Mouse (Mus musculus) large intestine, adult 2 months (tissue): ENCODE data around the gene Olfr293. TPM values are rescaled to one million over a fixed set of nuclear protein-coding genes. Genes with fewer than 3 reads are reported as not detected.

Source experiments
- DNase-seq: peaks from one replicate; pipeline ENCODE4 v3.0.0-alpha.2; 2012; ENCODE audit warnings: low read depth, low spot score
- WGBS: fragments of 180-500 bp; shearing (Covaris S2); methylation state at CpG from one replicate; pipeline ENCODE4 v1.1.7; 2018; 5-methylcytosine and 5-hydroxymethylcytosine counted together
- polyA plus RNA-seq: library from polyadenylated mRNA; depleted of rRNA; stranded (reverse); fragments of >200 nt; gene quantifications from 2 replicates; pipeline ENCODE4 v1.2.3, GENCODE M21; 2012; rRNA removed

The Olfr293 gene
- not detected in 2 replicates for polyA plus RNA-seq

DNA sequence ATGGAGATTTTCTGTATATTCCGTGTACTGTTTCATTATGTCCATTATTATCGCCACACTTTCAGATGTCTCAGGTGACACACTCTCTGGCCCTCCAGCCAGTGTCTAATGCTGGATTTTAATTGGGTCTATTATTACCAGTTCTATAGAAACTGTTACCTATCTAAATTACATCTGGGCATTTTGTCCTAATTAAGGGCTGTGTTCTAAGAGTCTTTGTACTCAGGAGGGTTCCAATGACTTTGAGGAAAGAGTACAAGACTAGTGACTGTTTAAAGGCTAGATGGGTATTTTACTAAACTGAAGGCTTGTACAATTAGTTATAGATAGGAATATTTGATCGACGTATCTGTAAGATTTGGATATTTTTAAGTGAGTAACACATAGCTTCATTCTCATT lies at the start of gene Olfr293:
TSS of gene Olfr293 (plus strand) at position 301 of the 400 bp plus-strand sequence.
- DNase-seq = no peak
- 95% methylated on average over 4 of the region's 4 CpGs for WGBS

DNA sequence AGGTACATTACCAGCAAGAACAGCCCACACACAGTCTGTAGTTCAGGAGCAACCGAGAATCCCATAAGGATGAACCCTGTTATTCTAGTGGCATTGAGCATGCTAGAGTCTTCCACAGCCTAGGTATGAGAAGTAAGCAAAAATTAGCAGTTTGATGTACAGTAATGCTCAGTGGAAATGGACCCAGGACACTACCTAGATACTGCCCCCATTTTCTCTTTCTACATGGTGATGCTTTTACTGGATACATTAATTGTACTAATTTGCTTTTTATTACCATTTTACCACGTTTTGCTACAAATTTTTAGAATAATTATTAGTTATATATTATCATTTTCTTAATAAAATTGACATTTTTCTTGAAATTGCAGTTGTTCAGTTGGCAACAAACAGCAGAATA lies 32.3 kb upstream of the Olfr293 start, which contains the start of gene Olfr294:
TSS of gene Olfr294 (minus strand) at position 101 of the 400 bp plus-strand sequence.
- DNase-seq = no peak
- 44% methylated on average over 2 of the region's 2 CpGs for WGBS

DNA sequence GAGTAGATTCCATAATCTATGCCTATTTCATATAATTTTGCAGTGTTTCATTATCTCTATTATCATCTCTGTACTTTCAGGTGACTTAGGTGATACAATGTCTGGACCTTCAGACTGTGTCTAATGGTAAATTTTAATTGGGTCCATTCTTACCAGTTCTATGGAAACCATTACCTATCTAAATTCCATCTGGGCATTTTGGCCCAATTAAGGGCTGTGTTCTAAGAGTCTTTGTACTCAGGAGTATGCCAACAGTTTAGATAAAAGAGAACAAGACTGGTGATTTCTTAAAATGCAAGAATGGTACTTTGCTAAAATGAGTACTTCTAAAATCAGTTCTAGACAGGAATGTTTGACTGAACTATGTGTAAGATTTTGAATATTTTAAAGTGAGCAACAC lies 39.2 kb downstream of the Olfr293 start, which contains the start of gene Olfr292:
TSS of gene Olfr292 (plus strand) at position 301 of the 400 bp plus-strand sequence.
- no peak for DNase-seq

Other genes with a start within 250 kb of the Olfr293 start
- not detected in 2 replicates for gene Olfr301, start 245.2 kb upstream of the Olfr293 start, polyA plus RNA-seq
- not detected in 2 replicates for gene Olfr299, start 189.1 kb upstream of the Olfr293 start, polyA plus RNA-seq
- gene Olfr298, start 156.6 kb upstream of the Olfr293 start, polyA plus RNA-seq = not detected in 2 replicates
- not detected in 2 replicates for gene Olfr297, start 129.1 kb upstream of the Olfr293 start, polyA plus RNA-seq
- gene Olfr295, start 65.2 kb upstream of the Olfr293 start, polyA plus RNA-seq = not detected in 2 replicates
- not detected in 2 replicates for gene Olfr294, start 32.4 kb upstream of the Olfr293 start, polyA plus RNA-seq
- not detected in 2 replicates for gene Olfr292, start 39.3 kb downstream of the Olfr293 start, polyA plus RNA-seq
- 0.05 and 0.10 TPM in 2 replicates for gene Folh1, start 126.9 kb downstream of the Olfr293 start, polyA plus RNA-seq
- gene Vmn2r77, start 146.0 kb downstream of the Olfr293 start, polyA plus RNA-seq = not detected in 2 replicates